Mouse (Mus musculus) lung, embryonic 16.5 days (tissue): ENCODE results near the gene Trim2. TPM values are rescaled to one million over a fixed set of nuclear protein-coding genes. Genes with fewer than 3 reads are reported as not detected.
A peak's percentile ranks its signal among the peaks of the same experiment; 100 is the strongest.

Experiments
- ATAC-seq: fragments of 200-750 bp; cut with Nextera tagmentation; 2 replicates; pipeline ENCODE4 v1.8.0; 2017; ENCODE audit warnings: low read depth, mild to moderate bottlenecking, moderate library complexity
- H3K27ac ChIP-seq: fragments of 300-500 bp; sonication (generic); 2 replicates; pipeline ENCODE4 v1.5.1; 2014; ENCODE audit warnings: mild to moderate bottlenecking, control low read depth, low read length
- H3K27me3 ChIP-seq: fragments of 300-500 bp; sonication (generic); 2 replicates; pipeline ENCODE4 v1.6.1; 2014; ENCODE audit warnings: low read depth, low read length, mixed read lengths; ENCODE audit not compliant: control insufficient read depth, insufficient read depth
- H3K36me3 ChIP-seq: fragments of 300-500 bp; sonication (generic); 2 replicates; pipeline ENCODE4 v1.6.1; 2014; ENCODE audit warnings: low read length; ENCODE audit not compliant: control insufficient read depth, insufficient read depth
- H3K4me1 ChIP-seq: fragments of 300-500 bp; sonication (generic); replicated peaks from 2 replicates; pipeline ENCODE4 v1.6.1; 2014; ENCODE audit warnings: low read length, mixed read lengths; ENCODE audit not compliant: control insufficient read depth, insufficient read depth
- H3K4me2 ChIP-seq: fragments of 300-500 bp; sonication (generic); 2 replicates; pipeline ENCODE4 v1.6.1; 2014; ENCODE audit warnings: low read depth, low read length, control low read depth
- H3K4me3 ChIP-seq: fragments of 300-500 bp; sonication (generic); 2 replicates; pipeline ENCODE4 v1.5.1; 2014; ENCODE audit warnings: mild to moderate bottlenecking, low read length, control low read depth
- H3K9ac ChIP-seq: fragments of 300-500 bp; sonication (generic); 2 replicates; pipeline ENCODE4 v1.6.1; 2014; ENCODE audit warnings: low read length, control low read depth
- H3K9me3 ChIP-seq: fragments of 300-500 bp; sonication (generic); 2 replicates; pipeline ENCODE4 v1.6.1; 2016; ENCODE audit warnings: low read length; ENCODE audit not compliant: control insufficient read depth
- WGBS: fragments of 180-500 bp; shearing (Covaris S2); extraction: QIAGEN DNeasy Blood & Tissue Kit; methylation state at CpG from one replicate; pipeline ENCODE4 v1.1.7; 2014; 5-methylcytosine and 5-hydroxymethylcytosine counted together
- polyA plus RNA-seq: library from polyadenylated mRNA; unstranded; fragments of >200 nt; fragmentation: Nextera tagmentation; extraction: Ambion mirVana; gene quantifications from 2 replicates; pipeline ENCODE4 v1.2.1, GENCODE M21; 2015

Gene Trim2
- polyA plus RNA-seq, 1 experiment from 2014 or later: 31.9 TPM

GRCm38 (mm10) chr3:84344725-84345645, 38.3 kb upstream of the Trim2 start:
- no peaks in the 10 kb centered on the region for H3K27me3 ChIP-seq
- WGBS: 7% methylated on average over 28 of the region's 28 CpGs
- H3K9ac ChIP-seq: peak overlapping the region; percentile 63
- peaks cover 9% of the 10 kb centered on the region for H3K4me1 ChIP-seq
- H3K36me3 ChIP-seq: no peaks in the 10 kb centered on the region
- peak; percentile 86 for ATAC-seq
- H3K9me3 ChIP-seq: no peaks in the 10 kb centered on the region
- peak overlapping the region; percentile 81 for H3K27ac ChIP-seq
- peak overlapping the region; percentile 86 for H3K4me2 ChIP-seq
- H3K4me3 ChIP-seq: peak overlapping the region; percentile 47

GRCm38 (mm10) chr3:84343101-84343500, 36.4 kb upstream of the Trim2 start:
- H3K9me3 ChIP-seq: no peaks in the 10 kb centered on the region
- no peaks in the 10 kb centered on the region for H3K27me3 ChIP-seq
- H3K4me1 ChIP-seq: peaks cover 9% of the 10 kb centered on the region
- H3K27ac ChIP-seq: no peak overlapping the region
- no peak overlapping the region for H3K4me2 ChIP-seq
- no peak for ATAC-seq
- H3K36me3 ChIP-seq: no peaks in the 10 kb centered on the region
- no peak overlapping the region for H3K4me3 ChIP-seq
- 86% methylated on average over 9 of the region's 9 CpGs for WGBS
- no peak overlapping the region for H3K9ac ChIP-seq

DNA sequence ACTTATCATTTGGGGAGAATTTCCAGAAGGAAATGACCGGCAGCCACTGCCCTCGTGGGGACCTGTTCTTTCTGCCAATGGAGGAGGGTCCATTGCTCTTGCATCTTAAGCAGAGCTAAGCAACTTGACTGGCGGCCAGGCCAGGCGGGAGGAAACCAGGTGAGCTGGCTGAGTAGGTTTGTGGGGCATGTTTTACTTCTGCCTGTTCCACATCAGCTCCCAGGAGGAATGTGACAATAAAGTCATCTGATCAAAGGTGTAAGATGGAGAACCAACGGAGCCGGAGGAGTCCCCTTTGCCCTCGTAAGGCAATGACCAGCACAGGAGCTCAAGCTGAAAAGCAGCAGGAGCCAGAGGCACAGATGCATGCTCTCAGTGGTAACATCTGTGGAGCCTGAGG, 35.1 kb upstream of the Trim2 start:
- H3K4me1 ChIP-seq: peaks cover 9% of the 10 kb centered on the region
- H3K27me3 ChIP-seq: no peaks in the 10 kb centered on the region
- WGBS: 62% methylated on average over 7 of the region's 7 CpGs
- no peak overlapping the region for H3K4me3 ChIP-seq
- no peaks in the 10 kb centered on the region for H3K36me3 ChIP-seq
- ATAC-seq: no peak
- H3K9ac ChIP-seq: no peak overlapping the region
- no peak overlapping the region for H3K4me2 ChIP-seq
- H3K9me3 ChIP-seq: no peaks in the 10 kb centered on the region
- no peak overlapping the region for H3K27ac ChIP-seq

DNA sequence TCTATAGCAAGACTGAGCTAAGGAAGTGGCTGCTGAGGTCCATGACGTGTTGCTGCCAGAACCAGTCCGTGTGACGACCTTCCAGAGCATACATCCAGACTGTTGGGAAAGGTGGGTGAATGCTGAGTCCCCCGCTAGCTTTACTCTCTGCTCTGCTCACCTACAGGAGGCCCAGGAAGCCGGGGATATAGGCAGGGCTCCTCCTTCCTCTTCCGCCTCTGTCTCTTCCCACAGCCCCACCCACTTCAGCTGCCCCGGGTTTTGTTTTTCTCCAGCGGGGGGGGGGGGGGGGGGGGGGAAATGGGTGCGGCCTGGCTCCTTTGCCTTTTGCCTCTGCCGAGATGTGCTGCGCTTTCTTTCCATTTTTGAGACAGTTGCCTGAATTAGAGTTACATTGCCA, 30.9 kb upstream of the Trim2 start:
- Histone ChIP-seq H3K4me1 (peaks cover 14% of the 10 kb centered on the region), H3K27me3 (no peaks in the 10 kb centered on the region), H3K36me3 (no peaks in the 10 kb centered on the region), H3K9ac (peak overlapping the region; percentile 14; the same call in 1 of the 2 replicates), H3K9me3 (no peaks in the 10 kb centered on the region), H3K4me2 (peak overlapping the region; percentile 15; the same call in 1 of the 2 replicates), H3K27ac (no peak overlapping the region), H3K4me3 (peak overlapping the region; percentile 8; the same call in 1 of the 2 replicates)
- WGBS: 42% methylated on average over 9 of the region's 11 CpGs
- ATAC-seq: no peak

- no peak overlapping the region for H3K4me3 ChIP-seq
- H3K27ac ChIP-seq: no peak overlapping the region
- ATAC-seq: no peak
- H3K36me3 ChIP-seq: no peaks in the 10 kb centered on the region
- 83% methylated on average over 12 of the region's 12 CpGs for WGBS
- H3K27me3 ChIP-seq: no peaks in the 10 kb centered on the region
- H3K9ac ChIP-seq: no peak overlapping the region
- no peaks in the 10 kb centered on the region for H3K9me3 ChIP-seq
- H3K4me2 ChIP-seq: no peak overlapping the region
- H3K4me1 ChIP-seq: peaks cover 14% of the 10 kb centered on the region
These were observed 29.7 kb upstream of the Trim2 start for GRCm38 (mm10) chr3:84336342-84336741.

DNA sequence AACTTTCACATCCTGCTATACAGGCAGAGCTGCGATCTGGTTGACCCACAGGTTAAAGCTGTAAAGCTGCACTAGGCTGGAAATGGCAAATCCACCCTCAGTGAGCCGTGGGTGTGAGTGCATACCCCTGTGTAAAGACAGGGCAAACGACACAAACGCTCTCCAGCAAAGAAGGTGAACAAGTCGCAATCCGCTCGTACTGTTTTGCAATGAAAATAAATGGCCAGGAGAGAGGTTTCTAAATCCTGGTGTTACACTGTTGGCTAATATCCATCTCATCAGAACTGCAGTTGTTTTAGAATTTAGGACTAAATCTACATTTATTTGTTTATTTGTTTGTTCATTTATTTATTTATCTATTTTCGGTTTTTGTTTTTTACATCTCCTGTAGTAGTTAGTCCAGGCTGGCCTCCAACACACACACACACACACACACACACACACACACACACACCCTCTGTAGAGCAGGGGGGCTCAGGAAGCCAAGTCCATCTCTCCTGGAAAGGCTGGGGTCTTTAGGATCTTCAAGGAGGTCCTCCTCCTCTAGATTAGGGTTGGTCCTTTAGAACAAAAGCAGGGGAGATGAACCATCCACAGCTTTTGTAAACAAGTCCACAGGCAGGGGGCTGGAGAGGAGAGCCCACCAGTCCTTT, 28.9 kb upstream of the Trim2 start:
- Histone ChIP-seq H3K27me3 (no peaks in the 10 kb centered on the region), H3K9ac (no peak overlapping the region), H3K36me3 (no peaks in the 10 kb centered on the region), H3K4me3 (no peak overlapping the region), H3K27ac (no peak overlapping the region), H3K4me1 (peaks cover 14% of the 10 kb centered on the region), H3K9me3 (no peaks in the 10 kb centered on the region), H3K4me2 (no peak overlapping the region)
- WGBS: 47% methylated on average over 8 of the region's 8 CpGs
- no peak for ATAC-seq

DNA sequence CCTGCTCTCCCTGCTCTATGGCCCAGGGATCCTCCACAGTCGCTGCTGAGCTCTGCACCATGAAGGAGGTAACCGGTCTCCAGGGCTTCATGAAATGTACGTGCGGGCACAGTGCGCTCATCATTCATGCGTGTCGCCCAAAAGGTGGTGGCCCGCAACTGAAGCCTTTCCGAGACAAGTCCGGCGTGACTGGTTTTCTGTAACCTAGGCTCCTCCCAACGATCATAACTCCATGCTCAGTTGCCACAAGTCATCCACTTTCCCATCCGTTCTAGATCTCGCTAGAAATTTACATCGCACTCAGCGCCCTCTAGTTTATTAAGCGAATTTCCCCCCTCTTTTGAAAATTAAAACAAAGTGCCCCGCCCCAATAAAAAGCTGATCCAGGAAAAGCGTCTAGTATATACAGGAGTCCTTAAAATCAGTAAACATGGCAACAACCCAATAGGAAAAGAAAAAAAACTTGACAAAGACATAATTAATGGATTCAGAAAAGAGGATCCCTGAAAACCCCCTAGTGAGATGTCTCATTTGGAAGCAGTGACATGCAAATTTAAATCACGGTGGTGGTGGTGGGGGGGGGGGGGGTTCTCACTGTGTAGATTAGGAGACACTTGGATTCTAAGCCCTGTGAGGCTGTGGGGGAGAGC, 28.2 kb upstream of the Trim2 start:
- peak overlapping the region; percentile 47 for H3K4me2 ChIP-seq
- no peak overlapping the region for H3K27ac ChIP-seq
- H3K4me3 ChIP-seq: peak overlapping the region; percentile 17; the same call in 1 of the 2 replicates
- no peak overlapping the region for H3K9ac ChIP-seq
- H3K9me3 ChIP-seq: no peaks in the 10 kb centered on the region
- H3K27me3 ChIP-seq: no peaks in the 10 kb centered on the region
- H3K36me3 ChIP-seq: no peaks in the 10 kb centered on the region
- peaks cover 14% of the 10 kb centered on the region for H3K4me1 ChIP-seq
- ATAC-seq: 0 out of 2 replicates have a peak, but pooled peaks have one; percentile 11
- WGBS: 15% methylated on average over 20 of the region's 20 CpGs

GRCm38 (mm10) chr3:84333400-84334349, 27.0 kb upstream of the Trim2 start:
- peak; percentile 71 for ATAC-seq

More at GRCm38 (mm10) chr3:84333400-84334349, 27.0 kb upstream of the Trim2 start:
- Histone ChIP-seq H3K4me3 (no peak overlapping the region), H3K27ac (peak overlapping the region; percentile 56; the same call in 1 of the 2 replicates), H3K27me3 (no peaks in the 10 kb centered on the region), H3K36me3 (no peaks in the 10 kb centered on the region), H3K9me3 (no peaks in the 10 kb centered on the region), H3K4me1 (peaks cover 14% of the 10 kb centered on the region), H3K4me2 (no peak overlapping the region), H3K9ac (no peak overlapping the region)
- WGBS: 38% methylated on average over 22 of the region's 22 CpGs
